Mouse (Mus musculus): ENCODE data around the gene Lpp. TPM values are rescaled to one million over a fixed set of nuclear protein-coding genes. Genes with fewer than 3 reads are reported as not detected.

The Lpp gene
- polyA plus RNA-seq, 1 experiment: 176 TPM

DNA sequence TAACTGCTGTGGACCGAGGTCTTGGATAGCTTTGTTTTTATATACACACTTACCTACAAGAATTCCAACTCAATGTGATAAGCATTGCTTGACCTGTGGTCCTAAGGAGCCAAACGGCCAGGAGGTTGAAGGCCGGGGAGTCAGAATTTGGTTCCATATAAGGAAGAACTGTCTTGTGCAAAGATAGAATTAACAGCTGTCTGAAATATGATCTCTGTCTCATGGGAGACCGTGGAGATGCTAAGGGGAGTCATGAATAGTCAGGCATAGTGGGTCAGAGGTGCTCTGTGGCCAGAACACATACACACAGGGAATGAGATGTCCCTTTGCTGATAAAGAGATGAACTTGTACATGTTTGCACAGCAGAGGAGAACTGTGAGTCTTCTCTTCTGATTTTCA is 51.5 kb downstream of the Lpp start:
- no peak overlapping the region for H3K4me3 ChIP-seq (ENCODE audit: control insufficient read depth, low read depth, low read length)
- no peak overlapping the region for H3K27ac ChIP-seq (ENCODE audit: control insufficient read depth, insufficient read depth, low read depth, low read length)
- H3K4me1 ChIP-seq (ENCODE audit: control insufficient read depth, insufficient read depth, low read length): no peaks in the 10 kb centered on the region; the same call in none of the 2 replicates
- no peaks in the 10 kb centered on the region for H3K36me3 ChIP-seq (ENCODE audit: control insufficient read depth, insufficient read depth, low read length)
- no peaks in the 10 kb centered on the region for H3K27me3 ChIP-seq (ENCODE audit: control insufficient read depth, insufficient read depth, low read length)
- TF ChIP-seq CTCF (IDR thresholded peaks at IDR 0.05; ENCODE audit: control insufficient read depth, insufficient read depth, insufficient replicate concordance, low read depth, low read length) (no peak), POLR2A (IDR thresholded peaks at IDR 0.05; ENCODE audit: control insufficient read depth, low read depth, low read length) (no peak)

DNA sequence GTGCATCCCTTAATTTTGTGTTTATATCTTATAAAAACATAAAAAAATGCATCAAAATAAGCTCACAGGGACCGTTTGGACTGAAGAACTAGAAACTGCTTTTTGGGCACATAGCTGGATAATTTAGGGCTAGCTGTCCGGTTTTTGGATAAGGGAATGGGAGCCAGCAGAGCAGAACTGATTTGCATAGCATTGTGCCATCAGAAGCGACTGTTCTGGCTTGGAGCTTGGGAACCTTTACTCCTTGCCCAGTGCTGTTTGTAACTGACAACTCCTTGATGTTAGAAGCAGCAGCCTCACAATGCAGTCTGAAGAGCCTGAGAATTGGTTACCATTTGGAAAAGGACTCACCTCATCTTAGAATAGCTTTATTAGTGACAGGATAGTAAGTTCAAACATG is 52.2 kb downstream of the Lpp start:
- Histone ChIP-seq H3K27ac (ENCODE audit: control insufficient read depth, insufficient read depth, low read depth, low read length) (no peak overlapping the region), H3K36me3 (ENCODE audit: control insufficient read depth, insufficient read depth, low read length) (no peaks in the 10 kb centered on the region), H3K27me3 (ENCODE audit: control insufficient read depth, insufficient read depth, low read length) (no peaks in the 10 kb centered on the region), H3K4me1 (ENCODE audit: control insufficient read depth, insufficient read depth, low read length) (no peaks in the 10 kb centered on the region; the same call in 1 of the 2 replicates), H3K4me3 (ENCODE audit: control insufficient read depth, low read depth, low read length) (no peak overlapping the region)
- TF ChIP-seq POLR2A (IDR thresholded peaks at IDR 0.05; ENCODE audit: control insufficient read depth, low read depth, low read length): no peak
- TF ChIP-seq CTCF (IDR thresholded peaks at IDR 0.05; ENCODE audit: control insufficient read depth, insufficient read depth, insufficient replicate concordance, low read depth, low read length): no peak

DNA sequence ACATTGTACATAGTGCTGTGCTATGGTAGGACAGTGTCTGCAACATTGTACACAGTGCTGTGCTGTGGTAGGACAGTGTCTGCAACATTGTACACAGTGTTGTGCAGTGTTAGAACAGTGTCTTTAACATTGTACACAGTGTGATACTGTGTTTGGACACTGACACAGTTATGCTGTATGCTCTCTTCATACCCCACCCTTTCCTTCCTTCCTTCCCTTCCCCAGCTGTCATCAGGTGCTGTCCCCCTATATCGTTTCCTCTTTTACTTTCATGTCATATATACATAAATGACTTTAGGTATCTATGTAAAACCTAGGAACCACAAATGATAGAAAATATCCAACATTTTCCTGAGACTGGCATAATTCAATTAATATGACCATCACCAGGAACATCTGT is 53.1 kb downstream of the Lpp start:
- Histone ChIP-seq H3K4me3 (ENCODE audit: control insufficient read depth, low read depth, low read length) (no peak overlapping the region), H3K27ac (ENCODE audit: control insufficient read depth, insufficient read depth, low read depth, low read length) (no peak overlapping the region), H3K36me3 (ENCODE audit: control insufficient read depth, insufficient read depth, low read length) (no peaks in the 10 kb centered on the region), H3K27me3 (ENCODE audit: control insufficient read depth, insufficient read depth, low read length) (no peaks in the 10 kb centered on the region), H3K4me1 (ENCODE audit: control insufficient read depth, insufficient read depth, low read length) (no peaks in the 10 kb centered on the region; the same call in 1 of the 2 replicates)
- no peak for TF ChIP-seq CTCF (IDR thresholded peaks at IDR 0.05; ENCODE audit: control insufficient read depth, insufficient read depth, insufficient replicate concordance, low read depth, low read length)
- no peak for TF ChIP-seq POLR2A (IDR thresholded peaks at IDR 0.05; ENCODE audit: control insufficient read depth, low read depth, low read length)

DNA sequence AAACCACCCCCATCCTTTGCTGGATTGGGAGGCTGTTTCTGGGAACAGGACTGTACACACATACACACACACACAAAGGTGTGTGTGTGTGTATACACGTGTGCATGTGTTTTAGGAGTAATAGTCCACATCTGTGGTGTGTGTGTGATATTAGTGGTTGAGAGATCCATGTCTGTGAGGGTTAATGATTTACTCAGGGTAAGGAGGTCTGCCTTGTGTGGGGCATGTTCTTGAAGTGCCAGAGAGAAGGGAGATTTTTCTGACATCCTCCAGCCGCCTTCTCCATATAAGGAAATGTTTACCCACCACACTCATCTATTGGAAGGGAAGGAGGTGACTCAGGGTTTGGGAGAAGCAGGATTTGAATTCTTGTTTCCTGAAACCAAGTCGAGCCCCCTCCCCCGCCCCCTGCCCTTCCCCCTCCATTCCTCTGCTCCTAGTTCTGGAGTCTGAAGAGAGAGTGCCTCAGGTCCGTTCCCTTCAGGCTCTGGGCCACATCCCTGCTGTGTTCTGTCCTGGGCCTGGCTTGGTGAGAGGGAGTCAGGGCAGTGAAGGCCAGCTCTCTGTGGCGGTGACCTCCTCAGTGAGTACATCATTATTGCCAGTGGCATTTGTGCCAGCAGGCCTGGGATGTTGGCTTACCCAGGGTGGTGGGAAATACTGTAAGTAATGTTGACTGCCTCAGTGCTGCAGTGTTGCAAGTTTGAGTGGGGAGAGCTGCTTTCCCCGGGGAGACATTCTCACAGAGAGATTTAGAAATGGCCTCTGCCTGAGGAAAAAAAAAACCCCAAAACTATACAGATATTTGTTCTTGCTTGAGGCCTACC is 54.6 kb downstream of the Lpp start:
- TF ChIP-seq POLR2A (IDR thresholded peaks at IDR 0.05; ENCODE audit: control insufficient read depth, low read depth, low read length) (no peak), CTCF (IDR thresholded peaks at IDR 0.05; ENCODE audit: control insufficient read depth, insufficient read depth, insufficient replicate concordance, low read depth, low read length) (no peak)
- Histone ChIP-seq H3K4me3 (ENCODE audit: control insufficient read depth, low read depth, low read length) (no peak overlapping the region), H3K4me1 (ENCODE audit: control insufficient read depth, insufficient read depth, low read length) (no peaks in the 10 kb centered on the region; the same call in 1 of the 2 replicates)

DNA sequence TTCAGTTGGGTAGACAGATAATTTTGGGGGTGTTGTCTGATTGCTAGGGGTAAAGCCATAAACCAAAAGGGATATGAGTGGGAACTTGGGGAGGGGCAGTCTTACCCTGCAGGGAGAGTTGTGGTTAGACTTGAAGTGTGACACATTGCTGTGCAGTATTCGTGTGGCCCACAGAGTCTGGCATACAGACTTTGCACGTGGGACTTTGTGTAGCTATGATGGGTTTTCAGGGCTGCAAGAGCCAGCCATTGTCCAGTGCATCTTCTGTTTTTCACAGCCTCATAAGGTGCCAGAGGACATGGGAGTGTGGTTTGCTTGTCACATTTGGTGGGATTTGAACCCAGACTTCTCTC is 55.2 kb downstream of the Lpp start:
- H3K36me3 ChIP-seq (ENCODE audit: control insufficient read depth, insufficient read depth, low read length): no peaks in the 10 kb centered on the region
- H3K4me3 ChIP-seq (ENCODE audit: control insufficient read depth, low read depth, low read length): no peak overlapping the region
- H3K4me1 ChIP-seq (ENCODE audit: control insufficient read depth, insufficient read depth, low read length): no peaks in the 10 kb centered on the region; the same call in 1 of the 2 replicates
- TF ChIP-seq POLR2A (IDR thresholded peaks at IDR 0.05; ENCODE audit: control insufficient read depth, low read depth, low read length): no peak
- no peak for TF ChIP-seq CTCF (IDR thresholded peaks at IDR 0.05; ENCODE audit: control insufficient read depth, insufficient read depth, insufficient replicate concordance, low read depth, low read length)
- no peaks in the 10 kb centered on the region for H3K27me3 ChIP-seq (ENCODE audit: control insufficient read depth, insufficient read depth, low read length)
- H3K27ac ChIP-seq (ENCODE audit: control insufficient read depth, insufficient read depth, low read depth, low read length): no peak overlapping the region

More for the DNA sequence above, 54.6 kb downstream of the Lpp start:
- Histone ChIP-seq H3K36me3 (ENCODE audit: control insufficient read depth, insufficient read depth, low read length) (no peaks in the 10 kb centered on the region), H3K27ac (ENCODE audit: control insufficient read depth, insufficient read depth, low read depth, low read length) (no peak overlapping the region), H3K27me3 (ENCODE audit: control insufficient read depth, insufficient read depth, low read length) (no peaks in the 10 kb centered on the region)

DNA sequence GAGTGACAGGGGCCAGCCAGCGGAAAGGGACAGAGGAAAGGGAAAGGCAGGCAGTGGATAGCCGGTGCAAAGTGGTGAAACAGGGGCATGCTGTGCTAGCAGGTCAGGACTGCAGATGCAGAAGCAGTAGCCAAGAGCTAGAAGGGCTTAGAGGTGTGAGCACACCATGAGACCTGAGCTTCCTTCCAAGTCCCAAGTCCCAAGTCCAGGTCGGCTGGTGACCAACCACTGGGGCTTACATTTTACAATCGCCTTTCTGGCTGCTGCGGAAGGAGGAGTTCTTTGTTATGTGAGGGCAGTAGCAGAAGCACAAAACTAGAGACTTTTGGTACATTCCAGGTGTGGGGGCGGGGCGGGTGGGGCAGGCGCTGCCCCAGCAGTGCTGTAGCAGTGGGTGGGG is 56.5 kb downstream of the Lpp start:
- no peaks in the 10 kb centered on the region; the same call in 1 of the 2 replicates for H3K4me1 ChIP-seq (ENCODE audit: control insufficient read depth, insufficient read depth, low read length)
- peak overlapping the region; percentile 29 for H3K4me3 ChIP-seq (ENCODE audit: control insufficient read depth, low read depth, low read length)
- TF ChIP-seq POLR2A (IDR thresholded peaks at IDR 0.05; ENCODE audit: control insufficient read depth, low read depth, low read length) (no peak), CTCF (IDR thresholded peaks at IDR 0.05; ENCODE audit: control insufficient read depth, insufficient read depth, insufficient replicate concordance, low read depth, low read length) (no peak)
- H3K36me3 ChIP-seq (ENCODE audit: control insufficient read depth, insufficient read depth, low read length): no peaks in the 10 kb centered on the region
- no peak overlapping the region for H3K27ac ChIP-seq (ENCODE audit: control insufficient read depth, insufficient read depth, low read depth, low read length)
- no peaks in the 10 kb centered on the region for H3K27me3 ChIP-seq (ENCODE audit: control insufficient read depth, insufficient read depth, low read length)

DNA sequence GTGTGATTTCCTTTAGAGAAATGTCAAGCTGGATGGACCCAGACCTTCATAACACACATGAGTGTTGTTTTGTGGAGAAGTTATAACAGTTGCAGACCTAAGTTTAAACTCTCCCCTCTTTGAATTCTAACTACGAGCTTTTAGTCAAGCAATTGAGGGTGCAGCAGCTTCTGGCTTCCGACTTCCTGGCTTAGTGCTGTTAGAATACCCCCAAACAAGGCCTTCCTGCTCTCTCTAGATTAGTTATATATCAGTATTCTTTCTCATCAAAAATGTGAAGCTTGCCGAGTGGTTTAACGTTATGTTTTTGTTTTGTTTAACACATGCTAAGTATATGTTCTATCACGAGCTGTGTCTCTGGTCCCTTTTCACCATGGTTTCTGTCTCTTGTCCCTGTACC is 56.9 kb downstream of the Lpp start:
- Histone ChIP-seq H3K4me1 (ENCODE audit: control insufficient read depth, insufficient read depth, low read length) (no peaks in the 10 kb centered on the region; the same call in 1 of the 2 replicates), H3K27me3 (ENCODE audit: control insufficient read depth, insufficient read depth, low read length) (no peaks in the 10 kb centered on the region), H3K27ac (ENCODE audit: control insufficient read depth, insufficient read depth, low read depth, low read length) (no peak overlapping the region), H3K36me3 (ENCODE audit: control insufficient read depth, insufficient read depth, low read length) (no peaks in the 10 kb centered on the region), H3K4me3 (ENCODE audit: control insufficient read depth, low read depth, low read length) (peak overlapping the region; percentile 37; the same call in 1 of the 2 replicates)
- no peak for TF ChIP-seq POLR2A (IDR thresholded peaks at IDR 0.05; ENCODE audit: control insufficient read depth, low read depth, low read length)
- no peak for TF ChIP-seq CTCF (IDR thresholded peaks at IDR 0.05; ENCODE audit: control insufficient read depth, insufficient read depth, insufficient replicate concordance, low read depth, low read length)

Data from testis, adult 2 months (tissue).